In genomic region chr9:72968349-72969061, GRCm38 (mm10) we compare ENCODE assay signal across 9 mouse cellular contexts. TPM values are rescaled to one million over a fixed set of nuclear protein-coding genes. Genes with fewer than 3 reads are reported as not detected.
DNase-seq lines count a peak whose midpoint lies in the region; ATAC-seq and TF ChIP-seq lines count a peak whose summit lies in the region.
"Had no signal": no experiment of that assay in that cellular context is flagged by ENCODE, and none has a peak within 500 bp of the region (broad histone marks: within the 10 kb centered on the region; RNA-seq: fewer than 3 reads in every experiment).

No protein-coding gene starts in this region.

- no peak overlapping the region for H3K4me3 ChIP-seq in lung, embryonic 14.5 days (ENCODE audit: low read depth, low read length)
- H3K4me3 ChIP-seq: limb, embryonic 13.5 days had no signal

- DNase-seq in CD4-positive helper T cell, adult 2 months (ENCODE audit: low read depth, low spot score), result peak; percentile 82
- DNase-seq in ZHBTc4 (ENCODE audit: low read depth, low spot score), result peak; percentile 83
- peak; percentile 76 for DNase-seq in embryo, embryonic 10.5 days (ENCODE audit: low spot score)
- DNase-seq in heart, postnatal 10 days, result peak; percentile 47 to 65
- DNase-seq in layer of hippocampus, adult 18-20 months (ENCODE audit: low spot score in 2 of 2), result peak; percentile 87 to 96
- DNase-seq in lung, embryonic 14.5 days, result peak; percentile 70
- DNase-seq in retina, postnatal 7 days (ENCODE audit: low read depth, low spot score), result peak; percentile 53

- H3K27ac ChIP-seq in lung, embryonic 14.5 days (ENCODE audit: low read depth), result no peak overlapping the region
- H3K27ac ChIP-seq: limb, embryonic 13.5 days had no signal

- H3K36me3 ChIP-seq in lung, embryonic 14.5 days (ENCODE audit: insufficient read depth), result no peaks in the 10 kb centered on the region
- H3K36me3 ChIP-seq: limb, embryonic 13.5 days had no signal

- no peak overlapping the region for H3K9ac ChIP-seq in lung, embryonic 14.5 days
- H3K9ac ChIP-seq: limb, embryonic 13.5 days had no signal

- TF ChIP-seq CTCF in lung, embryonic 14.5 days (IDR thresholded peaks at IDR 0.05; ENCODE audit: low read depth), result peak; percentile 69

- intact Hi-C loops in heart, postnatal 10 days (cut with DNase I), result loop anchor here (1.0 to 5.0 kb wide), 2 partner anchors 74 to 123 kb away; partner anchors contain the start of genes Pigb and Rab27a

- no peak for ATAC-seq in lung, embryonic 14.5 days (ENCODE audit: insufficient read depth)
- no peak for ATAC-seq in erythroid progenitor cell, adult 5-6 weeks (replicated peaks; ENCODE audit: low FRiP score, poor library complexity, severe bottlenecking)

- H3K27me3 ChIP-seq in lung, embryonic 14.5 days (ENCODE audit: insufficient read depth, low read length), result no peaks in the 10 kb centered on the region
- H3K27me3 ChIP-seq: limb, embryonic 13.5 days had no signal

- no peaks in the 10 kb centered on the region for H3K4me1 ChIP-seq in lung, embryonic 14.5 days (ENCODE audit: insufficient read depth)
- H3K4me1 ChIP-seq: limb, embryonic 13.5 days had no signal

- WGBS in lung, embryonic 14.5 days, result 31% methylated on average over 11 of the region's 11 CpGs

- no peak overlapping the region for H3K4me2 ChIP-seq in lung, embryonic 14.5 days
- H3K4me2 ChIP-seq: limb, embryonic 13.5 days had no signal

- H3K9me3 ChIP-seq in lung, embryonic 14.5 days (ENCODE audit: low read depth, low read length), result no peaks in the 10 kb centered on the region
- H3K9me3 ChIP-seq: limb, embryonic 13.5 days had no signal

RNA-seq across cellular contexts. Expression of gene Gm44503, which starts 9.9 kb away (rescaled TPM):
- not detected for total RNA-seq in heart, postnatal 10 days (2021)
- total RNA-seq in layer of hippocampus, adult 18-20 months (2021), result under 1 TPM in 1 of 2 experiments, not detected in 1; 0.52 TPM
- polyA plus RNA-seq in lung, embryonic 14.5 days (2014; fragmentation: Nextera tagmentation; extraction: Ambion mirVana), result not detected in 2 replicates
- not detected in 2 replicates for total RNA-seq in erythroid progenitor cell, adult 5-6 weeks (2015; ENCODE audit: low replicate concordance)
- not detected in 2 replicates for total RNA-seq in erythroid progenitor cell, adult 5-6 weeks (2017; ENCODE audit: low replicate concordance)
- polyA plus RNA-seq: limb, embryonic 13.5 days had no signal

RNA-seq across cellular contexts. Expression of gene Dyx1c1, which starts 9.9 kb away (rescaled TPM):
- total RNA-seq in heart, postnatal 10 days (2021), result under 1 TPM; 0.43 to 0.79 TPM
- total RNA-seq in layer of hippocampus, adult 18-20 months (2021), result 1 to 10 TPM; 3.2 to 3.7 TPM
- 1.2 and 1.3 TPM in 2 replicates for polyA plus RNA-seq in lung, embryonic 14.5 days (2014; fragmentation: Nextera tagmentation; extraction: Ambion mirVana)
- not detected in 2 replicates for total RNA-seq in erythroid progenitor cell, adult 5-6 weeks (2015; ENCODE audit: low replicate concordance)
- total RNA-seq in erythroid progenitor cell, adult 5-6 weeks (2017; ENCODE audit: low replicate concordance), result not detected in 2 replicates

RNA-seq across cellular contexts. Expression of gene Ccpg1os, which starts 16.7 kb away (rescaled TPM):
- total RNA-seq in heart, postnatal 10 days (2021), result 1 to 10 TPM; 4.6 to 4.7 TPM
- total RNA-seq in layer of hippocampus, adult 18-20 months (2021), result 10 to 100 TPM; 12.4 to 12.6 TPM
- polyA plus RNA-seq in lung, embryonic 14.5 days (2014; fragmentation: Nextera tagmentation; extraction: Ambion mirVana), result 9.8 and 14.5 TPM in 2 replicates
- total RNA-seq in erythroid progenitor cell, adult 5-6 weeks (2015; ENCODE audit: low replicate concordance), result 2.5 TPM in 1 of 2 replicates, not detected in the other
- 0.77 TPM in 1 of 2 replicates, not detected in the other for total RNA-seq in erythroid progenitor cell, adult 5-6 weeks (2017; ENCODE audit: low replicate concordance)

RNA-seq across cellular contexts. Expression of gene Ccpg1, which starts 16.7 kb away (rescaled TPM):
- 10 to 100 TPM; 53.4 to 53.9 TPM for total RNA-seq in heart, postnatal 10 days (2021)
- 100 to 1,000 TPM; 149 to 152 TPM for total RNA-seq in layer of hippocampus, adult 18-20 months (2021)
- 19.4 and 20.6 TPM in 2 replicates for polyA plus RNA-seq in lung, embryonic 14.5 days (2014; fragmentation: Nextera tagmentation; extraction: Ambion mirVana)
- total RNA-seq in erythroid progenitor cell, adult 5-6 weeks (2015; ENCODE audit: low replicate concordance), result 13.8 and 30.6 TPM in 2 replicates
- total RNA-seq in erythroid progenitor cell, adult 5-6 weeks (2017; ENCODE audit: low replicate concordance), result 24.9 and 34.5 TPM in 2 replicates

RNA-seq across cellular contexts. Expression of gene Pygo1, which starts 43.1 kb away (rescaled TPM):
- 1 to 10 TPM; 7.4 to 8.3 TPM for total RNA-seq in heart, postnatal 10 days (2021)
- 10 to 100 TPM; 31.6 to 32.5 TPM for total RNA-seq in layer of hippocampus, adult 18-20 months (2021)
- polyA plus RNA-seq in lung, embryonic 14.5 days (2014; fragmentation: Nextera tagmentation; extraction: Ambion mirVana), result 6.0 and 7.0 TPM in 2 replicates
- not detected in 2 replicates for total RNA-seq in erythroid progenitor cell, adult 5-6 weeks (2015; ENCODE audit: low replicate concordance)
- total RNA-seq in erythroid progenitor cell, adult 5-6 weeks (2017; ENCODE audit: low replicate concordance), result not detected in 2 replicates
